Mouse (Mus musculus) E14TG2a.4 (cell line): ENCODE measurements at regions not wholly inside any gene's neighbourhood (a gene's known extent, or its start where the extent isn't known, plus 50 kb on each side); places are given as distances from the start of the nearest gene placed in this dataset.

Experiments
- CTCF ChIP-seq: conservative IDR thresholded peaks from 2 replicates; pipeline ENCODE4 v1.5.1; 2014; ENCODE audit warnings: low read length
- NANOG ChIP-seq: IDR thresholded peaks from 2 replicates; pipeline ENCODE4 v1.6.1; 2014; ENCODE audit warnings: borderline replicate concordance, low read length, mixed read lengths

GRCm38 (mm10) chr10:126815730-126816129, 85.4 kb downstream of the Atp23 start:
- no peak for TF ChIP-seq CTCF
- no peak for TF ChIP-seq NANOG
